Mouse (Mus musculus) hindbrain, embryonic 15.5 days (tissue): ENCODE measurements around the gene Ficd. TPM values are rescaled to one million over a fixed set of nuclear protein-coding genes. Genes with fewer than 3 reads are reported as not detected.
"Not testable (repeated sequence)": the region's sequence is repeated elsewhere in the genome, so short reads cannot be mapped to it uniquely, and the experiment has no call there.

ENCODE experiments used
- ATAC-seq: fragments of 200-750 bp; cut with Nextera tagmentation; 2 replicates; pipeline ENCODE4 v1.8.0; 2017; ENCODE audit warnings: low read depth, moderate number of reproducible peaks, moderate TSS enrichment; ENCODE audit not compliant: low FRiP score
- H3K27ac ChIP-seq: fragments of 300-500 bp; sonication (generic); replicated peaks from 2 replicates; pipeline ENCODE4 v1.5.1; 2015; ENCODE audit warnings: mild to moderate bottlenecking, inconsistent platforms
- H3K27me3 ChIP-seq: fragments of 300-500 bp; sonication (generic); 2 replicates; pipeline ENCODE4 v1.6.1; 2015; ENCODE audit warnings: control low read depth, inconsistent platforms
- H3K36me3 ChIP-seq: fragments of 300-500 bp; sonication (generic); 2 replicates; pipeline ENCODE4 v1.6.1; 2015; ENCODE audit warnings: control low read depth, inconsistent platforms
- H3K4me1 ChIP-seq: fragments of 300-500 bp; sonication (generic); replicated peaks from 2 replicates; pipeline ENCODE4 v1.6.1; 2015; ENCODE audit warnings: control low read depth, inconsistent platforms
- H3K4me2 ChIP-seq: fragments of 300-500 bp; sonication (generic); 2 replicates; pipeline ENCODE4 v1.6.1; 2015; ENCODE audit warnings: moderate library complexity, mild to moderate bottlenecking, inconsistent platforms
- H3K4me3 ChIP-seq: fragments of 300-500 bp; sonication (generic); 2 replicates; pipeline ENCODE4 v1.5.1; 2015; ENCODE audit warnings: mild to moderate bottlenecking, inconsistent platforms
- H3K9ac ChIP-seq: fragments of 300-500 bp; sonication (generic); 2 replicates; pipeline ENCODE4 v1.6.1; 2015; ENCODE audit warnings: inconsistent platforms
- H3K9me3 ChIP-seq: fragments of 300-500 bp; sonication (generic); 2 replicates; pipeline ENCODE4 v1.6.1; 2016; ENCODE audit warnings: control low read depth, inconsistent platforms
- WGBS: fragments of 180-500 bp; shearing (Covaris S2); methylation state at CpG from one replicate; pipeline ENCODE4 v1.1.7; 2015; 5-methylcytosine and 5-hydroxymethylcytosine counted together
- polyA plus RNA-seq: library from polyadenylated mRNA; unstranded; fragments of >200 nt; fragmentation: Nextera tagmentation; extraction: Ambion mirVana; gene quantifications from 2 replicates; pipeline ENCODE4 v1.2.1, GENCODE M21; 2015

Ficd gene
- polyA plus RNA-seq, 1 experiment from 2014 or later = 10.9 TPM

DNA sequence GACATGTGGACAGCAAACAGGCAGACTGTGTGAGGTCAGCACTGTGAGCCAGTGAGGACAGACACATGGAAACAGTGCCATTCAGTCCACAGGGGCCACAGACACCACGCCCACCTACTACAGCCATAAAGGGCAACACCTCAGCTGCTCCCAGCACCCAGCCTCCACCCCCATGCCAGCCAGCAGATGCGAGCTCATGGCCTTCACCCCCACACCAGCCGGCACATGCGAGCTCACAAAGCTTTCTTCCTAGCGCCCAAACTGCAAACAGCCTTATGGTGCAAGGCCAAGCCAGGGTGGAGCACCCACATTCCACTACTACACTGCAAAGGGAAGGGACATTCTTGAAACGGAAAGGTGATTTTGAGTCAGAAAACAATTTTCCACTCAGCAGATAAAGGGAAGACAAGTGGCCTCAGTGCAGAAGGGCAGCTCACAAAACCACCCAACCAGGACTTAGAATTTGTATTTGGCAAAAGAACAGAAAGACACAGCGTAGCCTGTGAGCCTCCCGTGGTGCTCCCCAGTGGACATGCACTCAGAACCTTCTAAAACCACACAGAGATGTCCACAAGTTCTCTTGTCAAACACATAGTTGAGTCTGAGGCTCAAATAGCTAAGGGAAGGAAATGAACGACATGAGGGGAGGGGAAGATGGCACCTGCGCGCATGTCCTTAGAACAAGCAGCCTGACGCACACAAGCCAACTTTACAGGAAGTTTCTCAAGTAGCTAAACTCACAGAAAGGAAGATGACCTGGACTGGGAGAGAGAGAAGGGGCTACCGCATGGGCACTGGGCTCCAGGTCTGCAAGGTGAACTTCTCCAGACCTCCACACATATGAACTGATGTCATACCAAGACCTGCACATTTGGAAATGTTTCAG, 30.3 kb downstream of the Ficd start:
- H3K9me3 ChIP-seq = no peaks in the 10 kb centered on the region
- H3K4me2 ChIP-seq = no peak overlapping the region
- no peak for ATAC-seq
- no peak overlapping the region for H3K9ac ChIP-seq
- no peak overlapping the region for H3K4me3 ChIP-seq
- 91% methylated on average over 13 of the region's 13 CpGs for WGBS
- H3K4me1 ChIP-seq = peaks cover 22% of the 10 kb centered on the region
- peaks cover 17% of the 10 kb centered on the region for H3K36me3 ChIP-seq
- no peaks in the 10 kb centered on the region for H3K27me3 ChIP-seq
- H3K27ac ChIP-seq = no peak overlapping the region

DNA sequence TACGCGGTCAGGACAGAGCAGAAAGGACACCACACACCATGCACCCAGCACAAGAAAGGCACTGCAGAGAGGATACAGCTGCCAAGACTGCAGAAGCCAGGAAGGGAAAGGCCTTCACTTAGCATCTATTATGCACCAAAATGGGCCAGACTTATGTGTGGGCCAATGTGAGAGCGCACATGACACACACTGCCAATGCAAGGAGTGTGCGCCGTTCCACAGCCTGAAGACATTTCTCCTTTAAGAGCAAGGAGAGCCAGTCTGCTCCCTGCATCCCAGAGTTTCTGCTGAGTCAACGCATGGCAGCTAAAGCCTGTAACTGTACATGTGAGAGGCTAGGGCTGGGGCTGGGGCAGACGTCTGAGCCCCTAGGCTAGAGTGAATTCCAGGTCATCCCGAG, 33.2 kb downstream of the Ficd start:
- Histone ChIP-seq H3K9ac (no peak overlapping the region), H3K27me3 (no peaks in the 10 kb centered on the region), H3K27ac (no peak overlapping the region), H3K9me3 (no peaks in the 10 kb centered on the region), H3K4me3 (no peak overlapping the region), H3K36me3 (no peaks in the 10 kb centered on the region), H3K4me2 (no peak overlapping the region; the same call in 1 of the 2 replicates), H3K4me1 (peaks cover 31% of the 10 kb centered on the region)
- WGBS = 95% methylated on average over 8 of the region's 8 CpGs
- ATAC-seq = no peak

DNA sequence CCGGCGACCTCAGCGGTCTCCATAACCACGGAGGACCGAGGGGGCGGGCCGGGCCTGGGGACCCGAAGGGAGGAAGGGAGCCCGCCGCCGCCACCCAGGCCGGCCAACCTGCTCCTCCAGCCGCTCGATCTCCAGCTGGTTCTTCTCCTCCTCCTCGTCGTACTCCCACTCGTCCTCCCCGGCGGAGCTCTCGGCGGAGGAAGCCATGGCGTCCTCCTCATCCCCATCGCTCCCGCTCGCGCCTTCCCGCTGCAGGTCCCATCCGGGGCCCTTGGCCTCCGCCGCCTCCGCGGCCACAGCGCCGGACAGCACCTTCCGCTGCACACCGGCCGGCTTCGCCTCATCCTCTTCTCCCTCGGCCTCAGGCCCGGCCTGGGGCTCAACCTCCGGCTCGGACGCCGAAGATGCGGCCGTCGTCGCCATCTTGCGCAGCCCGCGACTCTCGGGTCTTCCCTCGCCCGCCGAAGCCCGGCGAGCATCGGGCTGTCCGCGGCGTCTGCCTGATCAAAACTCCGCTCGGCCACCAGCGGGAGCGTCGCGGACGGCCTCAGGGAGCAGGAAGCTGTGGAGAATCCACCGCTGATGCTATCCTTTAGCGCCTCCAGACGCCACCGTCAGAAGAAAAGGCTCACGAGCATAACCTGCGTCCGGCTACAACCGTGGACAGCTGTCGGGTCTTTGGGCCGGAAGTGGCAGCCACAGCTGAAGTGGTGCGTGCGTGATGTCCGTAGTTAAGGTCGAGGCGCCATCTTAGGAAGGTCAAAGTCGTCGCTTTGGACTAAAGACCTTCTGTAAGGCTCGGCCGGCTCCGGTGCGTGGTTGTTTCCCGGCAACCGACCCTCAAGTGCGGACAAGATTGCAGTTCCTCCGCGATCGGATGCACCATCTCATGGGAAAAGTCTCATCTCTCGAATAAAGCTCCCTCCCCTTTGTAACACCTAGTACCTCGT, 35.9 kb downstream of the Ficd start:
- H3K27me3 ChIP-seq = no peaks in the 10 kb centered on the region
- H3K4me2 ChIP-seq = peak overlapping the region; percentile 97
- peak overlapping the region; percentile 93 for H3K4me3 ChIP-seq
- peaks cover 21% of the 10 kb centered on the region for H3K36me3 ChIP-seq
- under 1% methylated on average over 92 of the region's 97 CpGs for WGBS
- H3K9ac ChIP-seq = peak overlapping the region; percentile 80
- ATAC-seq = peak; percentile 87
- peaks cover 33% of the 10 kb centered on the region for H3K4me1 ChIP-seq
- H3K27ac ChIP-seq = peak overlapping the region; percentile 99
- no peaks in the 10 kb centered on the region for H3K9me3 ChIP-seq

DNA sequence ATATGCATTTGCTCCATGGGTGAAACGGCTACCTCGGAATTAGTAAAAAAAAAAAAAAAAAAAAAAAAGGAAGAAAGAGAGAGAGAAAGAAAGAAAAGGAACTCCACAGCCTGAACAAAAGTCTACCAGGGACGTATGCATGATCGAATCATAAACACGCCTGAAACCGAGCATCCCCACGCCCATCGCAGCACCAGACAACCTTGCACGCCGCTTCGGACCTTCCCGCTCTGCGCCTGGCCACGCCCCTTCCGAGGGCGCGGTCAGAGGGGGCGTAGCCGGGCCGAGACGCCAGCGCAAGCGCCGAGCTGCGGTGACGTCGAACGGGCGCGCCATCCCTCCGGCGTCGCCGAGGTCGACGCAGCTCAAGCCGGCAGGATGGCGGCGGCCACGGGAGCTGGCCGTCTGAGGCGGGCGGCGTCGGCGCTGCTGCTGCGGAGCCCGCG, 36.9 kb downstream of the Ficd start, which contains the start of the genes Sart3 and Iscu:
TSS of gene Sart3 (minus strand) at position 61 of the 446 bp plus-strand sequence.
TSS of gene Iscu (plus strand) at position 299 of the 446 bp plus-strand sequence.
- Histone ChIP-seq H3K36me3 (peaks cover 29% of the 10 kb centered on the region), H3K9ac (peak within 1 kb of the TSS; percentile 80), H3K27ac (peak within 1 kb of the TSS; percentile 99), H3K4me2 (peak within 1 kb of the TSS; percentile 97), H3K9me3 (no peaks in the 10 kb centered on the region), H3K4me1 (peaks cover 33% of the 10 kb centered on the region), H3K27me3 (no peaks in the 10 kb centered on the region), H3K4me3 (peak within 1 kb of the TSS; percentile 93)
- WGBS = under 1% methylated on average over 46 of the region's 49 CpGs
- ATAC-seq = peak; percentile 87

DNA sequence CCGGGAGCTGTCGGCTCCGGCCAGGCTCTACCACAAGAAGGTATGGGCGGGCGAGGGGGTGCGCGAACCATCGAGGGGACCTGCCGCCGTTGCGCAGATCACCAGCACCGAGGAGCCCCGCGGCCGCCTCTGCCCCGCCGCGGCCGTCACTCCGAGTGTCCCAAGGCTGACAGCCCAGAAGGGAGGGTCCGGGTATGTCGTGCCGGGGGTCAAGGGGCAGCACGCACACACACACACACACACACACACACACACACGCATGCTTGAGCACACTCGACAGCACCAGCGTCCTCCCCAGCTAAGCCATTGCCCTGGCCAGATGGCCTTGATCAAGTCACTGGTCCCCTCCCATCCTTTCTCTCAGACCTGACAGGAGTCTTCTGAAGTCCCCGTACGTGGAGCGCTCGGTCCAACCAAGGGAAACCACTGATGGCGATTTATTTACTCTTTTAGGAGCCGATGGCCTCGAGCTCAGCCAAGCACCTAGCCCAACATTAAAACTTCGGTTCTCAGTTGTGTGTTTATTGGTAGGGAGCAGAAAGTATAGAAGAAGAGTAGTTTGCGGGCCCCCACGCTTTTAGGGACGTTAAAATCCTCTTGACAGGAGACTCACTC, 37.4 kb downstream of the Ficd start:
- Histone ChIP-seq H3K9ac (peak overlapping the region; percentile 64), H3K27me3 (no peaks in the 10 kb centered on the region), H3K36me3 (peaks cover 29% of the 10 kb centered on the region), H3K9me3 (no peaks in the 10 kb centered on the region), H3K4me2 (peak overlapping the region; percentile 97), H3K4me3 (peak overlapping the region; percentile 93), H3K4me1 (peaks cover 33% of the 10 kb centered on the region), H3K27ac (peak overlapping the region; percentile 99)
- 2% methylated on average over 38 of the region's 38 CpGs for WGBS
- ATAC-seq = peak; percentile 58; the same call in 1 of the 2 replicates

DNA sequence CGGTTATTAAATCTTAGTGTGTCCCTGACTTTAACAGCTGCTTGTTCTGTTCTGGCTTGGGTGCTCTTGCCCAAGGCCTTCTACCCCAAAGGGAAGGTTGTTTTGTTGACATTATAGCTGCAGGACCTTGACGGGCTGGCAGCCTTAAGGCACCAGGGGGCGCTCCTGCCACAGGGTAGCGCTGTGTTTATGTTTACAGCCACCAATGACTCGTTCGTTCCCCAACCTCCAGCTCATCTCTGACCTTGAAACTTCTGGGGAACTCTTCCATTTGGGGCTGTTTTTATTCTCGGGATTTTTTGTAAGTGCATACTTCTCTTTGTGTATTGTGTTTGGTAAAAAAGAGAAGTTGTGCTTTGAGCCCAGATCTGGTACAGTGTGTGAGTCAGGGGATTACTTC, 38.1 kb downstream of the Ficd start:
- Histone ChIP-seq H3K9me3 (no peaks in the 10 kb centered on the region), H3K9ac (peak overlapping the region; percentile 64), H3K4me2 (peak overlapping the region; percentile 97), H3K27me3 (no peaks in the 10 kb centered on the region), H3K36me3 (peaks cover 29% of the 10 kb centered on the region), H3K4me1 (peaks cover 33% of the 10 kb centered on the region), H3K27ac (no peak overlapping the region), H3K4me3 (peak overlapping the region; percentile 93)
- ATAC-seq = no peak
- 0% methylated on average over 7 of the region's 7 CpGs for WGBS

DNA sequence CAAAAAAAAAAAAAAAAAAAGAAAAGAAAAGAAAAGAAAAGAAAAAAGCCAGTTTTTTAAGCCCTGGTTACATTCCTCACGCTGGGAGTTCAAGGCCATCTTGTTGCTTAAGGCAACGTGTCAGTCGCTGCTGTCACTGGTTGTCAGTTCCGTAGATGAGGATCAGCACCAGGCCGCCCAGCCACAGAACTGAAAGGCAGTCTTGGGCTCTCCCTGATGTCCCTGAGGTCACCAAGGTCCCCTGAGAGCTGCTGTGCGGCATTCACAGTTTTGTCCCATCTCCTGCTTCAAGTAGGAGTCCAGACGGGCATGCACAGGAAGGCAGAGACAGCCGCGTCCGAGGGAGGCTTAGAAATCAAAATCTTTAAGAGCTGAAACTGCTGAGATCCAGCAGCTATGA, 40.0 kb downstream of the Ficd start:
- no peak for ATAC-seq
- 94% methylated on average over 10 of the region's 10 CpGs for WGBS

DNA sequence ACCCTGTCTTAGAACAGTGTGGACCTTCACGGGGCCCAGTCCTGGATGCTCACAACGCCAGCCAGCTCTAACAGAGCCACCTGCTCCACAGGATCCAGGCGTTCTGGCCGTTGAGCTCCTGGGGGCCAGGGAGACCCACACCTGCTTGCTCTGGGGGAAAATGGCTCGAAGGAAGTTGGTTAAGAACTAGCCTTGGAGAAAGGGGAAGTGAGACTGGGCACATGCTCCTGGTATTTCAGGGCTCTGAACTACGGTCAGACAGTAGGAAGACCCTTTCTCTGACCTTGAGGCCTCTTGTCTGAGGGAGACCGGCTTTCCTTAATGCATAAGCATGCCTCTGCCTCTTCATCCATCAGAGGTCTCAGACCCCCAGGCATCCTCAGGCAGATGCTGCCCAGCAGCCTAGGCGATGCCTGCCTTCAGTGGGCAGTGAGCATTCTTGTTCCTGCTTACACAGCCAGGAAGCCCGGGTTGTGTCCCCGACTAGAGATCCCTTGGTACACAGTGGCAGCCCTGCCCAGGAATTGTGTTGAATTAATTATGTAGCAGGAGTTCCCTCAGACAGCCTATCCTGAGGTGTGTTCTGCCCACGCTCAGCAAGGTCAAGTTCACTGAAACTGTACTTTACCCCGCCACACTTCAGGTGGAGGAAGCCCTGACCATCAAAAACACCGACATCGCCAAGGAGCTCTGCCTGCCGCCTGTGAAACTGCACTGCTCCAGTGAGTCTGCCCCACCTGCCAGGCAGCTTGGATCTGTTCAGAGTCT, 40.7 kb downstream of the Ficd start:
- ATAC-seq = no peak
- Histone ChIP-seq H3K4me3 (no peak overlapping the region), H3K9ac (no peak overlapping the region), H3K27me3 (no peaks in the 10 kb centered on the region), H3K36me3 (peaks cover 29% of the 10 kb centered on the region), H3K4me2 (no peak overlapping the region), H3K9me3 (no peaks in the 10 kb centered on the region), H3K27ac (no peak overlapping the region), H3K4me1 (peaks cover 11% of the 10 kb centered on the region)
- 94% methylated on average over 15 of the region's 15 CpGs for WGBS

More for the DNA sequence above, 40.0 kb downstream of the Ficd start:
- Histone ChIP-seq H3K4me2 (no peak overlapping the region), H3K36me3 (peaks cover 29% of the 10 kb centered on the region), H3K4me3 (no peak overlapping the region), H3K27me3 (no peaks in the 10 kb centered on the region), H3K9ac (no peak overlapping the region), H3K4me1 (peaks cover 14% of the 10 kb centered on the region), H3K27ac (no peak overlapping the region), H3K9me3 (no peaks in the 10 kb centered on the region)

DNA sequence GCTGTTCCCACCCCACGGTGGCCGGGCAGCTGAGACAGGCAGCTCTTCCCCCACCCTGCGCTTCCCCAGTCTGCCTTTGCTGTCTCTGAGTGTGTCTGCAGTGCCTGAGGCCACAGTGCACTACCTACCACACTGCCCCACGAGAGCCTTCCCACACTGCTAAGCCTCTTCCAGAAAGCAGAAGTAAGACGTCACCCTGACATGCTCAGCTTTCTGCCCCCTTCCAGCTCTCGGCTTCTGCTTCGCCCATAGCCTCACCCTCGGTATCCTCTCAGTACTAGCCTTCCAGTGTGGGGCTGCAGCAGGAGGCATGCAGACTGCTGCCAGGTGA, 41.3 kb downstream of the Ficd start:
- WGBS = 91% methylated on average over 8 of the region's 8 CpGs
- peaks cover 29% of the 10 kb centered on the region for H3K36me3 ChIP-seq
- H3K9me3 ChIP-seq = no peaks in the 10 kb centered on the region
- H3K4me2 ChIP-seq = no peak overlapping the region
- H3K27me3 ChIP-seq = no peaks in the 10 kb centered on the region
- H3K4me1 ChIP-seq = peaks cover 11% of the 10 kb centered on the region
- ATAC-seq = no peak
- no peak overlapping the region for H3K4me3 ChIP-seq
- no peak overlapping the region for H3K9ac ChIP-seq
- H3K27ac ChIP-seq = no peak overlapping the region

DNA sequence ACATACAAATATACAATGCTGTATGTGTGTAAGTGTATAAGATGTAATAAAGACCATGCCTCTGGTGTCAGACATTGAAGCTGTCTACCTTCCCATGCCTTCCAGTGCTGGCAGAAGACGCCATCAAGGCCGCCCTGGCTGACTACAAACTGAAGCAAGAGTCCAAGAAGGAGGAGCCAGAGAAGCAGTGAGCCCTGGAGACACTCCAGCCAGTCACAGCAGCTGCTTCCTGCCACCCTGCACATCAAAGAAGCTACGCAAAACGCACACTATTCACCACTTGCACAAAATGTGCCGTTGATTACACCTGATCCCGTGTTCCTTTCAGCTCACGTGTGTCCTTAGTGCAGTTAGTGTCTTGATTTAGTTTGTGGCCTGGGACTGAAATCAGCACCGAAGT, 42.1 kb downstream of the Ficd start:
- not testable (repeated sequence) for H3K9me3 ChIP-seq, H3K4me2 ChIP-seq, H3K27me3 ChIP-seq, ATAC-seq, H3K9ac ChIP-seq, H3K4me3 ChIP-seq, H3K27ac ChIP-seq
- H3K4me1 ChIP-seq = peaks cover 11% of the 10 kb centered on the region
- 93% methylated on average over 8 of the region's 8 CpGs for WGBS
- H3K36me3 ChIP-seq = peaks cover 29% of the 10 kb centered on the region

DNA sequence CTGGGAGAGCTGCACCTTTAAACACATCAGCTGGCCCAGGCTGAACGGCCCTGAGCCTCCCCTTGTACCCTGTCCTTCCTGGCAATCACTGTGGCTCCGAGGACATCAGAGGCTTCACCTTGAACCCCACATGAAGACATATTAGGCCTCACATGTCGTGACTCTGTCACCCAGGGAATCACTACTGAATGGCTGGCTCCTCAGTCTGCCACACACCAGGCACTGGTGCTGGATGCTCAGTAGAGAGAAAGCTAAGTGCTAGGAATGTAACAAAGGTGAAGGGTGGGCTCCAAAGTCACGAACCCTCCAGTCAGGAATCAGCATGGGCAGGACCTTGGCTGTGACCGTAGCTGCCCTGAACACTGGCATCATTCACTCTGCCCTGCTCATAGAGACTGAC, 44.0 kb downstream of the Ficd start:
- 81% methylated on average over 5 of the region's 5 CpGs for WGBS
- peaks cover 12% of the 10 kb centered on the region; the same call in 1 of the 2 replicates for H3K27me3 ChIP-seq
- no peak overlapping the region for H3K4me2 ChIP-seq

More for the DNA sequence above, 44.0 kb downstream of the Ficd start:
- Histone ChIP-seq H3K4me1 (no peaks in the 10 kb centered on the region), H3K9me3 (no peaks in the 10 kb centered on the region), H3K36me3 (peaks cover 27% of the 10 kb centered on the region), H3K9ac (no peak overlapping the region), H3K27ac (no peak overlapping the region), H3K4me3 (no peak overlapping the region)
- no peak for ATAC-seq
